8 mouse cellular contexts compared by ENCODE assay signal in the genomic region with DNA sequence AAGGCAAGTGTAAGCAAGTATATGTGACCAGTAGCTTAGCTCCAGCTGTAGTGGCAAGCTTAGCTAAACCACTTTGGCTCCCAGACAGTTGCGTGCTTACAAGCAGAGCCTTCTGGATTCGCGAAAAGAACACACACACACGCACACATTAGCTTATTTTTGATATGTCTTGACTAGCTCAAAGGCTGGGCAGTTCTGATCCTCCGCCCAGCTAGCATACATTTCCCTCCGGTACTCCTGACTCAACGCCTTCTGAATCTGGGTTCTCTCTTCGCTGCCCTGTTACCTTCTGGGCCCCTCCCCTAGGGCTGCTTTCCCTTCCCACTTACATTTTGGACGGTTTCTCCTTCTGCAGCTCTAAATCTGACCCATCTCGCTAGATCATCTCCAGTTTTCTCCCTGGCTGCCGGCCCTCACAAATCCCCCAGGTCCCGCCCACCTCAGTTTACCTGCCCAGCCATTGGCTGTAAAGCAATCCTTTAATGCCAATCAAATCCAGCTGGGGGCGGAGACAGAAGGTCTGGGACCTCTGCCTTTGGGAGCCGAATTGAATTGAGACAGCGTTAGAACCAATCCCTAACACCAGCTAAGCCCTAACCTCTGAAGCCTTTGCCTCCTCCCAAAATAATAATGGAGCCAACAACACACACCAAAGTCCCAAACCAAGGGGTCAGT. TPM values are rescaled to one million over a fixed set of nuclear protein-coding genes. Genes with fewer than 3 reads are reported as not detected.
A peak's percentile ranks its signal among the peaks of the same experiment; 100 is the strongest.
DNase-seq lines count a peak whose midpoint lies in the region; ATAC-seq and TF ChIP-seq lines count a peak whose summit lies in the region.

No protein-coding gene starts in this region.

- peak overlapping the region; percentile 73 for H3K9ac ChIP-seq in ES-Bruce4 (ENCODE audit: low read depth, poor library complexity, severe bottlenecking)
- H3K9ac ChIP-seq in embryonic facial prominence, embryonic 12.5 days: no peak overlapping the region
- peak overlapping the region; percentile 56 for H3K9ac ChIP-seq in hindbrain, embryonic 14.5 days
- H3K9ac ChIP-seq in limb, embryonic 15.5 days: no peak overlapping the region
- H3K9ac ChIP-seq in neural tube, embryonic 11.5 days (ENCODE audit: low read length): peak overlapping the region; percentile 43; the same call in 1 of the 2 replicates

- TF ChIP-seq POLR2A in ES-Bruce4 (IDR thresholded peaks at IDR 0.05; ENCODE audit: insufficient read depth, low read length): no peak

- DNase-seq in WW6 (ENCODE audit: low read depth, low spot score): peak; percentile 71
- DNase-seq in hindbrain, embryonic 14.5 days (ENCODE audit: low spot score): peak; percentile 81
- DNase-seq in neural tube, embryonic 11.5 days (ENCODE audit: low spot score): peak; percentile 88
- DNase-seq in natural killer cell, adult 2 months (ENCODE audit: low spot score in 2 of 2): no peak
- no peak for DNase-seq in left cerebral cortex, adult 11 months (ENCODE audit: low spot score)

- no peaks in the 10 kb centered on the region for H3K36me3 ChIP-seq in ES-Bruce4 (ENCODE audit: control insufficient read depth, insufficient read depth, low read length, poor library complexity, severe bottlenecking)
- H3K36me3 ChIP-seq in embryonic facial prominence, embryonic 12.5 days: no peaks in the 10 kb centered on the region
- no peaks in the 10 kb centered on the region for H3K36me3 ChIP-seq in hindbrain, embryonic 14.5 days (replicated peaks; ENCODE audit: control insufficient read depth, insufficient read depth)
- H3K36me3 ChIP-seq in limb, embryonic 15.5 days: no peaks in the 10 kb centered on the region
- H3K36me3 ChIP-seq in neural tube, embryonic 11.5 days (ENCODE audit: control insufficient read depth, insufficient read depth, low read length): no peaks in the 10 kb centered on the region

- no peak for ATAC-seq in embryonic facial prominence, embryonic 12.5 days (ENCODE audit: insufficient number of reproducible peaks, insufficient read depth, low FRiP score, low TSS enrichment)
- ATAC-seq in hindbrain, embryonic 14.5 days (ENCODE audit: low FRiP score): peak; percentile 69
- no peak for ATAC-seq in limb, embryonic 15.5 days (ENCODE audit: insufficient number of reproducible peaks, low FRiP score, low TSS enrichment, low read depth)
- ATAC-seq in neural tube, embryonic 11.5 days (ENCODE audit: insufficient read depth, low FRiP score, low TSS enrichment): no peak

- no peak for TF ChIP-seq CTCF in ES-Bruce4 (IDR thresholded peaks at IDR 0.05; ENCODE audit: low read depth, low read length)

- no peaks in the 10 kb centered on the region for H3K9me3 ChIP-seq in ES-Bruce4 (replicated peaks; ENCODE audit: control insufficient read depth, insufficient read depth, low read length, poor library complexity, severe bottlenecking)
- H3K9me3 ChIP-seq in embryonic facial prominence, embryonic 12.5 days: no peaks in the 10 kb centered on the region
- H3K9me3 ChIP-seq in hindbrain, embryonic 14.5 days (ENCODE audit: control insufficient read depth, low read length): no peaks in the 10 kb centered on the region
- H3K9me3 ChIP-seq in limb, embryonic 15.5 days: no peaks in the 10 kb centered on the region
- no peaks in the 10 kb centered on the region for H3K9me3 ChIP-seq in neural tube, embryonic 11.5 days (ENCODE audit: control insufficient read depth, low read length)

- no peak overlapping the region for H3K27ac ChIP-seq in ES-Bruce4 (ENCODE audit: insufficient read depth, low read length)
- H3K27ac ChIP-seq in embryonic facial prominence, embryonic 12.5 days: no peak overlapping the region
- no peak overlapping the region for H3K27ac ChIP-seq in hindbrain, embryonic 14.5 days
- H3K27ac ChIP-seq in limb, embryonic 15.5 days: no peak overlapping the region
- H3K27ac ChIP-seq in neural tube, embryonic 11.5 days (ENCODE audit: low read depth, low read length): no peak overlapping the region

- no peak for TF ChIP-seq EP300 in ES-Bruce4 (IDR thresholded peaks at IDR 0.05; ENCODE audit: insufficient read depth, low read depth, low read length)

- peak overlapping the region; percentile 50 for H3K4me2 ChIP-seq in embryonic facial prominence, embryonic 12.5 days (replicated peaks)
- peak overlapping the region; percentile 53 for H3K4me2 ChIP-seq in hindbrain, embryonic 14.5 days (replicated peaks)
- peak overlapping the region; percentile 52 for H3K4me2 ChIP-seq in limb, embryonic 15.5 days
- H3K4me2 ChIP-seq in neural tube, embryonic 11.5 days (ENCODE audit: low read depth): peak overlapping the region; percentile 36

- 8% methylated on average over 15 of the region's 15 CpGs for WGBS in embryonic facial prominence, embryonic 12.5 days
- 5% methylated on average over 15 of the region's 15 CpGs for WGBS in hindbrain, embryonic 14.5 days
- WGBS in limb, embryonic 15.5 days: 5% methylated on average over 15 of the region's 15 CpGs
- WGBS in neural tube, embryonic 11.5 days: 9% methylated on average over 15 of the region's 15 CpGs

- H3K27me3 ChIP-seq in ES-Bruce4 (ENCODE audit: control insufficient read depth, insufficient read depth, low read length, poor library complexity, severe bottlenecking): no peaks in the 10 kb centered on the region
- peaks cover 41% of the 10 kb centered on the region for H3K27me3 ChIP-seq in embryonic facial prominence, embryonic 12.5 days
- H3K27me3 ChIP-seq in hindbrain, embryonic 14.5 days (ENCODE audit: control insufficient read depth, insufficient read depth, low read length): peaks cover 42% of the 10 kb centered on the region
- H3K27me3 ChIP-seq in limb, embryonic 15.5 days: peaks cover 43% of the 10 kb centered on the region
- peaks cover 21% of the 10 kb centered on the region for H3K27me3 ChIP-seq in neural tube, embryonic 11.5 days (ENCODE audit: control insufficient read depth, insufficient read depth, low read length)

- H3K4me1 ChIP-seq in ES-Bruce4 (ENCODE audit: control insufficient read depth, insufficient read depth, low read length): no peaks in the 10 kb centered on the region
- peaks cover 16% of the 10 kb centered on the region; the same call in 1 of the 2 replicates for H3K4me1 ChIP-seq in embryonic facial prominence, embryonic 12.5 days
- no peaks in the 10 kb centered on the region; the same call in 1 of the 2 replicates for H3K4me1 ChIP-seq in hindbrain, embryonic 14.5 days (replicated peaks; ENCODE audit: control insufficient read depth, insufficient read depth, low read length)
- peaks cover 24% of the 10 kb centered on the region for H3K4me1 ChIP-seq in limb, embryonic 15.5 days
- H3K4me1 ChIP-seq in neural tube, embryonic 11.5 days (ENCODE audit: control insufficient read depth, insufficient read depth, low read length): no peaks in the 10 kb centered on the region

- H3K4me3 ChIP-seq in ES-Bruce4 (ENCODE audit: low read depth, low read length): peak overlapping the region; percentile 89
- peak overlapping the region; percentile 34 for H3K4me3 ChIP-seq in embryonic facial prominence, embryonic 12.5 days
- H3K4me3 ChIP-seq in hindbrain, embryonic 14.5 days (replicated peaks; ENCODE audit: low read length): peak overlapping the region; percentile 27
- peak overlapping the region; percentile 29 for H3K4me3 ChIP-seq in limb, embryonic 15.5 days
- 0 out of 2 replicates have a peak overlapping the region, but pooled peaks have one; percentile 24 for H3K4me3 ChIP-seq in neural tube, embryonic 11.5 days (ENCODE audit: low read depth, low read length)

RNA-seq across cellular contexts. Expression of a gene that starts 11.2 kb away (rescaled TPM):
- 73.2 and 77.8 TPM in 2 replicates for polyA plus RNA-seq in ES-Bruce4 (2011; ENCODE audit: insufficient read depth, insufficient read length, low read depth, missing spikeins)
- polyA plus RNA-seq in embryonic facial prominence, embryonic 12.5 days (2016; fragmentation: Nextera tagmentation; extraction: Ambion mirVana): 34.6 and 35.4 TPM in 2 replicates
- 60.5 and 65.9 TPM in 2 replicates for polyA plus RNA-seq in hindbrain, embryonic 14.5 days (2014; fragmentation: Nextera tagmentation; extraction: Ambion mirVana)
- polyA plus RNA-seq in limb, embryonic 15.5 days (2015; fragmentation: Nextera tagmentation; extraction: Ambion mirVana): 41.8 and 43.9 TPM in 2 replicates
- polyA plus RNA-seq in neural tube, embryonic 11.5 days (2014; fragmentation: Nextera tagmentation; extraction: Ambion mirVana): 43.4 and 44.1 TPM in 2 replicates

RNA-seq across cellular contexts. Expression of a gene that starts 18.1 kb away (rescaled TPM):
- polyA plus RNA-seq in ES-Bruce4 (2011; ENCODE audit: insufficient read depth, insufficient read length, low read depth, missing spikeins): 1.1 TPM in 1 of 2 replicates, not detected in the other
- 0.28 TPM in 1 of 2 replicates, not detected in the other for polyA plus RNA-seq in embryonic facial prominence, embryonic 12.5 days (2016; fragmentation: Nextera tagmentation; extraction: Ambion mirVana)
- not detected in 2 replicates for polyA plus RNA-seq in hindbrain, embryonic 14.5 days (2014; fragmentation: Nextera tagmentation; extraction: Ambion mirVana)
- polyA plus RNA-seq in limb, embryonic 15.5 days (2015; fragmentation: Nextera tagmentation; extraction: Ambion mirVana): 0.46 and 0.65 TPM in 2 replicates
- not detected in 2 replicates for polyA plus RNA-seq in neural tube, embryonic 11.5 days (2014; fragmentation: Nextera tagmentation; extraction: Ambion mirVana)

RNA-seq across cellular contexts. Expression of a gene that starts 35.4 kb away (rescaled TPM):
- 4.8 and 8.0 TPM in 2 replicates for polyA plus RNA-seq in ES-Bruce4 (2011; ENCODE audit: insufficient read depth, insufficient read length, low read depth, missing spikeins)
- 10.1 and 13.4 TPM in 2 replicates for polyA plus RNA-seq in embryonic facial prominence, embryonic 12.5 days (2016; fragmentation: Nextera tagmentation; extraction: Ambion mirVana)
- 10.7 and 11.7 TPM in 2 replicates for polyA plus RNA-seq in hindbrain, embryonic 14.5 days (2014; fragmentation: Nextera tagmentation; extraction: Ambion mirVana)
- 15.8 and 15.9 TPM in 2 replicates for polyA plus RNA-seq in limb, embryonic 15.5 days (2015; fragmentation: Nextera tagmentation; extraction: Ambion mirVana)
- polyA plus RNA-seq in neural tube, embryonic 11.5 days (2014; fragmentation: Nextera tagmentation; extraction: Ambion mirVana): 8.8 and 11.0 TPM in 2 replicates

RNA-seq across cellular contexts. Expression of a gene that starts 35.8 kb away (rescaled TPM):
- 13.1 and 16.2 TPM in 2 replicates for polyA plus RNA-seq in ES-Bruce4 (2011; ENCODE audit: insufficient read depth, insufficient read length, low read depth, missing spikeins)
- 21.8 and 23.7 TPM in 2 replicates for polyA plus RNA-seq in embryonic facial prominence, embryonic 12.5 days (2016; fragmentation: Nextera tagmentation; extraction: Ambion mirVana)
- 18.2 and 20.0 TPM in 2 replicates for polyA plus RNA-seq in hindbrain, embryonic 14.5 days (2014; fragmentation: Nextera tagmentation; extraction: Ambion mirVana)
- 23.6 and 27.3 TPM in 2 replicates for polyA plus RNA-seq in limb, embryonic 15.5 days (2015; fragmentation: Nextera tagmentation; extraction: Ambion mirVana)
- polyA plus RNA-seq in neural tube, embryonic 11.5 days (2014; fragmentation: Nextera tagmentation; extraction: Ambion mirVana): 20.3 and 20.8 TPM in 2 replicates

Comparison
In these comparisons a context has a peak if more than half of its experiments do, and no peak if none do; other contexts are left out.
1. H3K4me3 ChIP-seq: peak in every context shown above with its lines; median percentile 89 in ES-Bruce4; 34 in embryonic facial prominence, embryonic 12.5 days; 29 in limb, embryonic 15.5 days; 27 in hindbrain, embryonic 14.5 days; 24 in neural tube, embryonic 11.5 days.
2. H3K9ac ChIP-seq: peak in ES-Bruce4 (single experiment), hindbrain, embryonic 14.5 days (single experiment) and neural tube, embryonic 11.5 days (single experiment); none in embryonic facial prominence, embryonic 12.5 days (single experiment) and limb, embryonic 15.5 days (single experiment).
3. DNase-seq: peak in WW6 (single experiment), hindbrain, embryonic 14.5 days (single experiment) and neural tube, embryonic 11.5 days (single experiment); none in natural killer cell, adult 2 months (0 of 2) and left cerebral cortex, adult 11 months (single experiment).
4. Peak in every context shown above with its lines, with median percentiles within 50 percentile points of each other: H3K4me2 ChIP-seq.